Mouse (Mus musculus) kidney, adult 2 months (tissue): ENCODE data around the gene Apopt1. TPM values are rescaled to one million over a fixed set of nuclear protein-coding genes. Genes with fewer than 3 reads are reported as not detected.
"Not testable (repeated sequence)": the region's sequence is repeated elsewhere in the genome, so short reads cannot be mapped to it uniquely, and the experiment has no call there.

Experiments used
- DNase-seq: peaks from one replicate; pipeline ENCODE4 v3.0.0; 2021
- H3K27ac ChIP-seq: fragments of 200-500 bp; 2 replicates; pipeline ENCODE4 v1.5.1; 2012; ENCODE audit warnings: low read depth, low read length, control low read depth, inconsistent platforms; ENCODE audit not compliant: insufficient read depth
- H3K27me3 ChIP-seq: fragments of 200-500 bp; replicated peaks from 2 replicates; pipeline ENCODE4 v1.6.1; 2012; ENCODE audit warnings: mild to moderate bottlenecking, moderate library complexity, low read length, inconsistent platforms; ENCODE audit not compliant: control insufficient read depth, insufficient read depth
- H3K36me3 ChIP-seq: fragments of 200-500 bp; 2 replicates; pipeline ENCODE4 v1.6.1; 2012; ENCODE audit warnings: mild to moderate bottlenecking, moderate library complexity, low read length, inconsistent platforms; ENCODE audit not compliant: control insufficient read depth, insufficient read depth
- H3K4me1 ChIP-seq: fragments of 200-500 bp; 2 replicates; pipeline ENCODE4 v1.6.1; 2011; ENCODE audit warnings: low read length; ENCODE audit not compliant: control insufficient read depth, insufficient read depth
- H3K4me3 ChIP-seq: fragments of 200-500 bp; 2 replicates; pipeline ENCODE4 v1.5.1; 2011; ENCODE audit warnings: mild to moderate bottlenecking, low read depth, low read length, control low read depth; ENCODE audit not compliant: insufficient read depth
- CTCF ChIP-seq: fragments of 200-500 bp; conservative IDR thresholded peaks from 2 replicates; pipeline ENCODE4 v1.5.1; 2011; ENCODE audit warnings: low read depth, mild to moderate bottlenecking, control low read depth, low read length, moderate library complexity, mixed read lengths; ENCODE audit not compliant: insufficient read depth, insufficient read length
- POLR2A ChIP-seq: fragments of 200-500 bp; IDR thresholded peaks from one replicate; pipeline ENCODE4 v1.6.1; 2011; ENCODE audit warnings: low read depth, low read length, control low read depth
- WGBS: fragments of 180-500 bp; shearing (Covaris S2); methylation state at CpG from one replicate; pipeline ENCODE4 v1.1.7; 2018; 5-methylcytosine and 5-hydroxymethylcytosine counted together
- polyA plus RNA-seq: library from polyadenylated mRNA; depleted of rRNA; stranded (reverse); fragments of >200 nt; gene quantifications from 2 replicates; pipeline ENCODE4 v1.2.3, GENCODE M21; 2012

The Apopt1 gene
- polyA plus RNA-seq, 1 experiment: 68.4 TPM

GRCm38 (mm10) chr12:111708181-111708580 is 4.9 kb upstream of the Apopt1 start:
- Histone ChIP-seq H3K27ac (peak overlapping the region; percentile 21; the same call in 1 of the 2 replicates), H3K4me1 (peaks cover 9% of the 10 kb centered on the region; the same call in 1 of the 2 replicates), H3K36me3 (peaks cover 2% of the 10 kb centered on the region; the same call in 1 of the 2 replicates), H3K27me3 (no peaks in the 10 kb centered on the region), H3K4me3 (no peak overlapping the region)
- DNase-seq: peak; percentile 37
- TF ChIP-seq POLR2A (no peak), CTCF (no peak)
- 66% methylated on average over 4 of the region's 4 CpGs for WGBS

- Histone ChIP-seq H3K27me3 (no peaks in the 10 kb centered on the region), H3K27ac (no peak overlapping the region), H3K4me3 (no peak overlapping the region), H3K4me1 (peaks cover 12% of the 10 kb centered on the region; the same call in 1 of the 2 replicates), H3K36me3 (peaks cover 2% of the 10 kb centered on the region; the same call in 1 of the 2 replicates)
- TF ChIP-seq POLR2A: no peak
- no peak for TF ChIP-seq CTCF
- WGBS: 87% methylated on average over 10 of the region's 10 CpGs
- DNase-seq: no peak
Measured at GRCm38 (mm10) chr12:111710091-111710490, 3.0 kb upstream of the Apopt1 start.

- H3K27me3 ChIP-seq: no peaks in the 10 kb centered on the region
- peaks cover 11% of the 10 kb centered on the region; the same call in 1 of the 2 replicates for H3K4me1 ChIP-seq
- peak overlapping the region; percentile 87 for H3K4me3 ChIP-seq
- peak overlapping the region; percentile 62; the same call in 1 of the 2 replicates for H3K27ac ChIP-seq
- TF ChIP-seq CTCF (no peak), POLR2A (no peak)
- peaks cover 2% of the 10 kb centered on the region; the same call in 1 of the 2 replicates for H3K36me3 ChIP-seq
- WGBS: under 1% methylated on average over 32 of the region's 33 CpGs
- no peak for DNase-seq
Measured at GRCm38 (mm10) chr12:111712476-111712875, 585 bp upstream of the Apopt1 start.

- DNase-seq: peak; percentile 39
- Histone ChIP-seq H3K4me1 (peaks cover 11% of the 10 kb centered on the region; the same call in 1 of the 2 replicates), H3K4me3 (peak overlapping the region; percentile 4; the same call in 1 of the 2 replicates)
- H3K27me3 ChIP-seq, H3K36me3 ChIP-seq, H3K27ac ChIP-seq: not testable (repeated sequence)
- WGBS: 52% methylated on average over 6 of the region's 6 CpGs
Measured at GRCm38 (mm10) chr12:111713880-111714279, 819 bp downstream of the Apopt1 start.

- no peaks in the 10 kb centered on the region for H3K27me3 ChIP-seq
- H3K4me3 ChIP-seq: no peak overlapping the region
- H3K4me1 ChIP-seq: peaks cover 11% of the 10 kb centered on the region; the same call in 1 of the 2 replicates
- no peak overlapping the region for H3K27ac ChIP-seq
- 97% methylated on average over 7 of the region's 7 CpGs for whole genome bisulfite sequencing
- no peak for TF ChIP-seq POLR2A
- TF ChIP-seq CTCF: no peak
- DNase-seq: no peak
- H3K36me3 ChIP-seq: no peaks in the 10 kb centered on the region
Measured at GRCm38 (mm10) chr12:111716505-111716904, 3.4 kb downstream of the Apopt1 start.

GRCm38 (mm10) chr12:111718656-111719055 is 5.6 kb downstream of the Apopt1 start:
- no peak overlapping the region for H3K27ac ChIP-seq
- H3K36me3 ChIP-seq: peaks cover 2% of the 10 kb centered on the region; the same call in 1 of the 2 replicates
- WGBS: 35% methylated on average over 8 of the region's 8 CpGs
- H3K4me3 ChIP-seq: no peak overlapping the region
- TF ChIP-seq CTCF (no peak), POLR2A (no peak)
- no peaks in the 10 kb centered on the region for H3K27me3 ChIP-seq
- H3K4me1 ChIP-seq: peaks cover 5% of the 10 kb centered on the region; the same call in 1 of the 2 replicates
- no peak for DNase-seq

- Histone ChIP-seq H3K4me1 (no peaks in the 10 kb centered on the region), H3K27ac (no peak overlapping the region), H3K27me3 (no peaks in the 10 kb centered on the region), H3K4me3 (no peak overlapping the region), H3K36me3 (peaks cover 2% of the 10 kb centered on the region; the same call in 1 of the 2 replicates)
- no peak for DNase-seq
- 89% methylated on average over 4 of the region's 4 CpGs for WGBS
- TF ChIP-seq CTCF: no peak
Measured at GRCm38 (mm10) chr12:111720222-111720621, 7.2 kb downstream of the Apopt1 start.
